In the genomic region with DNA sequence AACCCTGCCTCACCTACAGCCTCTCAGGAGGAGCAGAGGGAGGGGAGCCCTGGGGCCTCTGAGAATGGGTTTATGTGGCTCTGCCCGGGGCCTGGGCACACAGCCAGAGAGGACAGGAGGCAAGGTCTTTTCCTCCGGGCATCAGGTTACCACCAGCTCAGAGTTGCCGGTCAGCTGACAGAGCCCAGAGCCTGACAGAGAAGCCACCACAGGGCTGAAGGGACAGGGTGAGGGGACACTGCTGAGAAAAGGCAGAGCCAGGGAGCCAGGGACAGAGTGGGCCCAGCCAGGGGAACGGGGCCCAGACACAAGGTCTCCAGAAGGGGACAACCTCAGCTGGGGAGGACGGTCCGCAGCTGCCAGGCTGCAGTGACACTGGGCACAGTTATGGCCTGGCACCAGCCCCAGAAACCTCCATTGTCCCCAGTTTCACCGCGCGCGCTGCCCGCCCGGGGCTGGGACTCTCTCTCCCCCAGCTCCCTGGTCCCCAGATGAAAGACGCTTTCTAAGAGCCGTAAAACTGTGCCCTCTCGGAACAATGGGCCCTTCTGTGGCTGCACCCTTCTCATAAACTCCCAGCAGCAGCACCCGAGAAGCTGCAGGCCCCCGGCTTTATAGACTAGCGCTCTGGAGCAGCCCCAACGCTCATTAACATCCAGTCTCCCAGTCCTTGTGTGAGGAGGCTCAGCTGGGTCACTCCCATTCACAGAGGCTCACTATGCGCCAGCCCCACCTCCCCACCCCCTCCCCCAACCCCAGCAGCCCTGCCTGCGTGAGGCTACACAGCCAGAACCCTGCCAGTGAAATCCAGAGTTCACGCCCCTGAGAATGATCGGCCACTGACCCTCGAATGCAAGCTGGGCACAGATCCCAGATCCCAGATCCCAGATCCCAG, we compare ENCODE assay signal across 8 mouse cellular contexts. TPM values are rescaled to one million over a fixed set of nuclear protein-coding genes. Genes with fewer than 3 reads are reported as not detected.
DNase-seq lines count a peak whose midpoint lies in the region; ATAC-seq and TF ChIP-seq lines count a peak whose summit lies in the region.

No protein-coding gene starts in this region.

- TF ChIP-seq CTCF in E14TG2a.4 (conservative IDR thresholded peaks at IDR 0.05; ENCODE audit: low read length): no peak

- H3K36me3 ChIP-seq in E14TG2a.4 (ENCODE audit: insufficient read depth, low read length): no peaks in the 10 kb centered on the region
- H3K36me3 ChIP-seq in liver, embryonic 16.5 days (ENCODE audit: control insufficient read depth, insufficient read depth): no peaks in the 10 kb centered on the region

- peak overlapping the region; percentile 63 for H3K4me3 ChIP-seq in E14TG2a.4 (replicated peaks; ENCODE audit: low read length)
- no peak overlapping the region for H3K4me3 ChIP-seq in liver, embryonic 16.5 days (ENCODE audit: low read depth, low read length)

- H3K9ac ChIP-seq in liver, embryonic 16.5 days (ENCODE audit: low read depth, low read length): peak overlapping the region; percentile 3; the same call in 1 of the 2 replicates

- intact Hi-C loops in heart, postnatal 25 days (cut with DNase I): no loop called here

- H3K4me2 ChIP-seq in liver, embryonic 16.5 days (ENCODE audit: low read depth, low read length): peak overlapping the region; percentile 3; the same call in 1 of the 2 replicates

- DNase-seq in cerebellum, adult 18-20 months: peak; percentile 55 to 58
- DNase-seq in forelimb bud, embryonic 11.5 days (ENCODE audit: low read depth, low spot score): peak; percentile 52
- DNase-seq in heart, postnatal 25 days (ENCODE audit: low spot score): peak; percentile 41
- peak; percentile 78 to 87 for DNase-seq in layer of hippocampus, adult 18-20 months (ENCODE audit: low spot score in 2 of 2)
- peak; percentile 74 for DNase-seq in ovary, postnatal 36 days (ENCODE audit: low spot score)

- no peaks in the 10 kb centered on the region for H3K9me3 ChIP-seq in E14TG2a.4 (ENCODE audit: low read length)
- H3K9me3 ChIP-seq in liver, embryonic 16.5 days (replicated peaks; ENCODE audit: control insufficient read depth, low read length): no peaks in the 10 kb centered on the region

- WGBS in liver, embryonic 16.5 days (ENCODE audit: insufficient replicate concordance): 49% methylated on average over 24 of the region's 24 CpGs

- H3K4me1 ChIP-seq in E14TG2a.4 (replicated peaks; ENCODE audit: low read depth, low read length): peaks cover 46% of the 10 kb centered on the region
- peaks cover 8% of the 10 kb centered on the region for H3K4me1 ChIP-seq in liver, embryonic 16.5 days (ENCODE audit: control insufficient read depth, low read depth, low read length)

- H3K27me3 ChIP-seq in E14TG2a.4 (ENCODE audit: insufficient read depth, low read length): peaks cover 28% of the 10 kb centered on the region
- no peaks in the 10 kb centered on the region; the same call in 1 of the 2 replicates for H3K27me3 ChIP-seq in liver, embryonic 16.5 days (ENCODE audit: control insufficient read depth, insufficient read depth, low read depth, low read length)

- ATAC-seq in liver, embryonic 16.5 days (ENCODE audit: low read depth): peak; percentile 57
- ATAC-seq in megakaryocyte, adult 5-6 weeks (ENCODE audit: poor library complexity, severe bottlenecking): no peak

- H3K27ac ChIP-seq in liver, embryonic 16.5 days (ENCODE audit: low read length): no peak overlapping the region

RNA-seq across cellular contexts. Expression of a gene that starts 7.9 kb away (rescaled TPM):
- total RNA-seq in heart, postnatal 25 days (2021): 10 to 100 TPM; 62.4 to 63.9 TPM
- 10 to 100 TPM; 37.0 to 45.2 TPM for total RNA-seq in layer of hippocampus, adult 18-20 months (2021)
- polyA plus RNA-seq in liver, embryonic 16.5 days (2015; fragmentation: Nextera tagmentation; extraction: Ambion mirVana): 5.7 and 6.6 TPM in 2 replicates
- 22.8 and 25.3 TPM in 2 replicates for total RNA-seq in megakaryocyte, adult 5-6 weeks (2015)
- 72.2 and 83.3 TPM in 2 replicates for total RNA-seq in megakaryocyte, adult 5-6 weeks (2017)

RNA-seq across cellular contexts. Expression of a gene that starts 42.4 kb away (rescaled TPM):
- 10 to 100 TPM; 15.0 to 15.3 TPM for total RNA-seq in heart, postnatal 25 days (2021)
- 10 to 100 TPM; 94.5 to 95.9 TPM for total RNA-seq in layer of hippocampus, adult 18-20 months (2021)
- 8.9 and 9.7 TPM in 2 replicates for polyA plus RNA-seq in liver, embryonic 16.5 days (2015; fragmentation: Nextera tagmentation; extraction: Ambion mirVana)
- 30.3 and 37.4 TPM in 2 replicates for total RNA-seq in megakaryocyte, adult 5-6 weeks (2015)
- 50.8 and 57.3 TPM in 2 replicates for total RNA-seq in megakaryocyte, adult 5-6 weeks (2017)
